Mouse (Mus musculus) gastrocnemius, postnatal 36 days (tissue): ENCODE results near the gene Flt3. TPM values are rescaled to one million over a fixed set of nuclear protein-coding genes. Genes with fewer than 3 reads are reported as not detected.

Experiments used
- DNase-seq, 2 experiments: peaks; one replicate each; pipeline ENCODE4 v3.0.0; 2022
- intact Hi-C: fragments of 180-260 bp; cut with DNase I; formaldehyde crosslinking; loops from one replicate; pipeline ENCODE4 v1.15.1; 2025
- long read RNA-seq, 2 experiments: library from polyadenylated mRNA; stranded (forward); transcript quantifications; one replicate each; pipeline ENCODE4 v2.0.0; 2021
- total RNA-seq, 2 experiments: library from RNA; stranded (reverse); gene quantifications; 2 replicates each; pipeline ENCODE4 v1.2.3; 2021

Gene Flt3
- under 1 TPM in 1 of 2 experiments, not detected in 1; 0.07 TPM for total RNA-seq
- long read RNA-seq, experiment 1 = 0 reads
- long read RNA-seq, experiment 2 = 0 reads

- DNase-seq = no peak
- intact Hi-C loops = no loop called here
These were observed at the start of gene Flt3 for GRCm38 (mm10) chr5:147399843-147400504. TSS of gene Flt3 (minus strand) at chr5:147400489.

DNA sequence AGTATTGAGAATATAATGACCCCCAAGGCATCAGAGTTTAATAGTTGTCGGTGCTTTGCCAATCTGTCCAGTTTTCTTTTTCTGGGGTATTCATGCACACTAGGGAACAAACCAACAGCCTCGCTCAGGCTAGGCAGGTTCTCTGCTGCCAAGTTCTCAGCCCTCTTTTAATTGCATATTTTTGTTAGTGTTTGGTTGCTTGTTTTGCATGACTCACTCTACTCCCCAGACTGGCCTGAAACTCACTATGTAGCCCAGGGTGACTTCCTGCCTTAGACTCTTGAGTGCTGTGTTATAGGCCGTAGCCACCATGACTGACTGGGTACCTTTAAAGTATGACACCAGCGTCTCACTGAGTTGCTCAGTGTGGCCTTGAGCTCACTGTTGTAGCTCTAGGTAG is 48.6 kb upstream of the Flt3 start:
- intact Hi-C loops = no loop called here
- DNase-seq = no peak

- intact Hi-C loops = no loop called here
- DNase-seq = no peak
These were observed 48.2 kb upstream of the Flt3 start for GRCm38 (mm10) chr5:147448526-147448925.

DNA sequence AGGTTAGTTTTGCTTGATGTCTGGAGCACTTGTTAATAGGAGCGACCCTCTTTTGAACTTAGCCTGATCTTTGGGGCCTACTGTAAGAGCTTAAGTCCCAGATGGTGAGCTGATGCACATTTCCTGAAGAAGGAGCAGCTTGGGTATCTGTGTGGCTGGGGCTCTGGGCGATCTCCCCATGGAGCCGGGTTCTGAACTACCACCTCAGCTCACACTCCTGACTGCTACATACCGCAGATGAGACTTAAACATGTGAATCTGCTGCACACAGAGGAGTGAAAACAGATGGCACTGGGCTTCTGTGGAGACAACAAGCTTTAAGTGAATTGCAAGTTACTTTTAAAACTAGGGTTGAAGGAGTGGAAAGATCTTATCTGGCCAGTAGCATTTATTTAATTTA is 45.0 kb upstream of the Flt3 start:
- intact Hi-C loops = no loop called here
- no peak for DNase-seq

GRCm38 (mm10) chr5:147444757-147445156 is 44.5 kb upstream of the Flt3 start:
- intact Hi-C loops = no loop called here
- no peak for DNase-seq

GRCm38 (mm10) chr5:147444298-147444697 is 44.0 kb upstream of the Flt3 start:
- DNase-seq = no peak
- intact Hi-C loops = no loop called here

DNA sequence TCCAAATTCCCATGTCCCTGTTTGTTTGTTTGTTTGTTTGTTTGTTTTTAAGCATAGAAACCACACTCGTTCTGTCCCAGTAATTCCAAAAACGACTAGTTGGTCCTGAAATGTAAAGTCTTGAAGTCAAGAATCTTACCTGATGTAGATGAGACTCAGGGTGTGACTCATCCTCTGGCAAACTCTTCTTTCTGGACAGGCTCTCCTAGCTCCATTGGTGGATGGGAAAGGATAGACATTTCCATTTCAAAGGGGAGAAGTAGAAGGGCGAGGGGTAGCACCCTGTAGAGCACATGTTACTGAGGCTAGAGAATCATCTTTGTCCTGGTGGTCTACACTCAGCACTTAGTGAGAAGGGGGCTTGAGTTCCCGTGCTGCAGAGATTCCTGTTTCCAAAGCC is 42.5 kb upstream of the Flt3 start:
- intact Hi-C loops = no loop called here
- DNase-seq = no peak

GRCm38 (mm10) chr5:147441979-147442378 is 41.7 kb upstream of the Flt3 start:
- no peak for DNase-seq
- intact Hi-C loops = no loop called here

- intact Hi-C loops = no loop called here
- no peak for DNase-seq
These were observed 40.8 kb upstream of the Flt3 start for GRCm38 (mm10) chr5:147440996-147441507.

DNA sequence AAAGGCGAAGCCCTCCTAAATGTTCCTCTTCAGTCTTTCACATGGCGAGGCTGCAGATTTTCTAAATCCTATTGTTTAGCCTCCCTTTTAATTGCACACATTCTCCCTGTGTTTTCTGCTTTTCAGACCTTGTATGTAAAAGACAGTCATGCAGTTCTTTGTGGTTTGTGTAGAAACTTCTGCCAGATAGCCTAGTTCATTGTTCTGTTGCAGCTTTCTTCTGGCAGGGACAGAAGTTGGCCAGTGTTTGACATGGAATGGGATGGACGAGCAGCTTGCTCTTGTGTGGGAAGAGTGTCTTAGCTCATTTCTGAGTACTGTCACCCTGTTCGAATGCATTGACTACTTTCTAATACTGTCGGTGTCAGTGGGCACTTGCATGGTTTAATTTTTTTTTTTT is 36.2 kb upstream of the Flt3 start:
- intact Hi-C loops = no loop called here
- DNase-seq = no peak

DNA sequence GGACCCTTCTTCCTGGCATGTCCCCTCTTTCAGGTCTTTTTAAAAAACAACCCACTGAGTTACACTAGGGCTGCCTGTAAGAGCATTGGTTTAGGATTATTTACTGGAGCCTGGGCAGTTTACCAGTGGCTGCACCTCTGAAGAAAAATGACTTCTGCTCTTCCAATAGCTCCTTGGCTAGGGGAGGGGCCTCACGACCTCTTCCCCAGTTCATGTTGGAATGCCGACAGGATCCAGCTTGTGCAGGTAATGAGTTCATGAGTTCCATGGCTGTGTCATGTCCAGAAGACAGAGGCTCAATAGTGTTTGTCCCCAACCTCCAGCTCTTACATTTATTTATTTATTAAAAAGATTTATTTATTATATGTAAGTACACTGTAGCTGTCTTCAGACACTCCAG is 35.5 kb upstream of the Flt3 start:
- intact Hi-C loops = no loop called here

DNA sequence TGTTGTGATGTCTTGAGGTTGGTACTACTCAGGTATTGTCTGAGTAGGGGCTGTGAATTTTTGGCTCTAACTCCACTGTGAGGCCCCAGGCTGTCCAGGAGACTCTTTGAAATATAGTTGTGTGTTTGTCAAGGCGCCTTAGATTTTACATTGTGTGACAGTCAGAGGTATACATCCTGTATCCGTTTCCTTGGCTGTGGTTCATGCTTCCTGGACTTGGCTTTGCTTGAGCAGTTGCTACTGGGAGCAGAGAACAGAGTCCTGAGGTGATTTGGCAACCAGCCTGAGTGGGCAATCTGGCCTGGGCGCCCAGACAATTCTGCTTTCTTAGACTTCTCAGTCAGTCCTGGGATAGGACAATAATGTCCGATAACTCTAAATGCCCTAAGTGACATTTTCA is 34.9 kb upstream of the Flt3 start:
- intact Hi-C loops = no loop called here
- no peak for DNase-seq

More for the DNA sequence above, 35.5 kb upstream of the Flt3 start:
- no peak for DNase-seq

GRCm38 (mm10) chr5:147432927-147433326 is 32.6 kb upstream of the Flt3 start:
- intact Hi-C loops = no loop called here
- no peak for DNase-seq

- DNase-seq = peak; percentile 49 to 55
- intact Hi-C loops = no loop called here
These were observed 30.9 kb upstream of the Flt3 start for GRCm38 (mm10) chr5:147430936-147431839.

GRCm38 (mm10) chr5:147430361-147430935 is 30.2 kb upstream of the Flt3 start:
- intact Hi-C loops = no loop called here
- DNase-seq = peak in 1 of 2 experiments; percentile 51

DNA sequence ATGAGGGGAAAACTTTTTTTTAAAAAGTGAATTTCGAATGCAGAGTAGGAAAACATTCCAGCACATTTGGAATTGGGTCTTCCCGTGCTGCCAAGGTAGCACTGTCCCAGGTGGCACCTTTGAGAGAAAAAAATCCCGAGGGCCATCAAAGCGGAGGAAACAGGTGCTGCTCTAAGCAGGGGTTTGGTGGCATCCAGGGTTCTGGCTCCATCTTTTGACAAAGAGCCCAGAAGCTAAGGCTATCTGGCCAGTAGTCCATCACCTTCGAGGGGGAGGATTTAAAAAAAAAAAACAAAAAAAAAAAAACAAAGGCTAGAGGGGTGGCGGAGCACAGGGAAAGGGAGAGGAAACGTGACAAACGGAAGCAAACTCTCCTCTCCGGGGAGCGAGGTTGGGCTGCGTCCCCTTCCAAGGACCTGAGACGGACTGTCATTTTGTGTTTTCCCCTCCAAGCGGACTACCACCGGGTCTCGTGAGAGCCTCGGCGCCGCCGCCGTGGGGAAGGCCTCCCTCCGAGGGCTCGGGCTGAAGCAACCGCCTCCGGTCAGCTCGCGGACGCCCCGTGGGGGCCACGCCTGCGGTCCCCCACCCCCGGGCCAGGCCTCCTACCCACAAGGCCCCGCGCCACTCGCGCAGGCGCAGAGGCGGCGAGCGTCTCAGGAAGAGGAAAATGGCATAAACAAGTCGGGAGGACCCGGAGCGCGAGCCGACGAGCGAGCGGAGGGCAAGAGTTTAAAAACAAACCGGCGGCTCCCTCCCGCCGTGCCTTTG is 29.4 kb upstream of the Flt3 start, which contains the start of gene Pan3:
Gene Pan3, plus strand, starts transcription at position 627 of the 771 bp plus-strand sequence.
- peak; percentile 95 to 96 for DNase-seq
- intact Hi-C loops = no loop called here

- intact Hi-C loops = no loop called here
- DNase-seq = no peak
These were observed 25.9 kb upstream of the Flt3 start for GRCm38 (mm10) chr5:147426048-147426805.

GRCm38 (mm10) chr5:147423612-147424011 is 23.3 kb upstream of the Flt3 start:
- intact Hi-C loops = no loop called here
- DNase-seq = no peak

DNA sequence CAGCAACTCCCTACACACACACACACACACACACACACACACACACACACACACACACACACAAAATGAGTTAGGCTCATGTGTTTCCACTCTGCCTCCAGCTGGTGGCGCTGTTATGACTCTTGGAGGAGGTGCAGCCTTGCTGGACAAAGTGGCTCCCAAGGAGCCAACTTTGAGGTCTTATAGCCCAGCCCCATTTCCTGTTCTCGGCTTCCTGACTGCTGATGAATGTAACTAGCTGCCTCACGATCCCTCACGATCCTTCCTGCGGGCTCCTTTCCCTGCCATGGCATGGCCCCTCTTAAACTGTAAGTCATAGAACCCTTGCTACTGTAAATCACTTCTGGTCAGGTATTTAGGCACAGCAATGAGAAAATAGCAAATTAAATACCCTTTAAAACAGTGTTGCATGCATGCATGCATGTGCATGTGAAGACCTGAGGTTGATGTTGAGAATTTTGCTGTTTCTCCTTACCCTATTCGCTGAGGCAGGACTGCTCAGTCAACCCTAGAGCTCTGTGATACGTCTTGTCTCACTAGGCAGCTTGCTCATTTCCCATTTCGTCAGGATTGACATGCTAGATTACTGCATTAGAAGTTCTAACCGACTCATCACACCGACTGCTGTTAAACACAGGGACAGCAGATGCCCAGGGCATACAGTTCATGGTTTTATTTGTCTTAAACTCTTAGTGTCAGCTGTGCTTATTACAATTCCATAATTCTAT is 18.3 kb upstream of the Flt3 start:
- intact Hi-C loops = loop anchor here (5.0 kb wide), 2 partner anchors 134 to 429 kb away; no protein-coding TSS in a partner anchor
- DNase-seq = peak; percentile 29 to 34
